Mouse (Mus musculus) liver, postnatal 0 days (tissue): ENCODE measurements around the gene Amph. TPM values are rescaled to one million over a fixed set of nuclear protein-coding genes. Genes with fewer than 3 reads are reported as not detected.
A peak's percentile ranks its signal among the peaks of the same experiment; 100 is the strongest.

ENCODE experiments used
- ATAC-seq: fragments of 200-750 bp; cut with Nextera tagmentation; 2 replicates; pipeline ENCODE4 v1.8.0; 2017; ENCODE audit warnings: mild to moderate bottlenecking, moderate library complexity
- DNase-seq: peaks from one replicate; pipeline ENCODE4 v3.0.0-alpha.2; 2016
- H3K27ac ChIP-seq: fragments of 300-500 bp; sonication (generic); 2 replicates; pipeline ENCODE4 v1.5.1; 2014; ENCODE audit warnings: antibody characterized with exemption, moderate library complexity, mild to moderate bottlenecking, low read depth
- H3K27me3 ChIP-seq: fragments of 300-500 bp; sonication (generic); 2 replicates; pipeline ENCODE4 v1.6.1; 2014; ENCODE audit warnings: low read length, control low read depth, mixed read lengths; ENCODE audit not compliant: insufficient read depth
- H3K36me3 ChIP-seq: fragments of 300-500 bp; sonication (generic); replicated peaks from 2 replicates; pipeline ENCODE4 v1.6.1; 2014; ENCODE audit warnings: mild to moderate bottlenecking, control low read depth, low read length, moderate library complexity, mixed read lengths; ENCODE audit not compliant: insufficient read depth
- H3K4me1 ChIP-seq: fragments of 300-500 bp; sonication (generic); 2 replicates; pipeline ENCODE4 v1.6.1; 2014; ENCODE audit warnings: antibody characterized with exemption, mild to moderate bottlenecking, control low read depth; ENCODE audit not compliant: insufficient read depth
- H3K4me2 ChIP-seq: fragments of 300-500 bp; sonication (generic); 2 replicates; pipeline ENCODE4 v1.6.1; 2014; ENCODE audit warnings: low read depth, mild to moderate bottlenecking, low read length, moderate library complexity, mixed read lengths
- H3K4me3 ChIP-seq: fragments of 300-500 bp; sonication (generic); 2 replicates; pipeline ENCODE4 v1.5.1; 2014; ENCODE audit warnings: low read depth, low read length
- H3K9ac ChIP-seq: fragments of 300-500 bp; sonication (generic); replicated peaks from 2 replicates; pipeline ENCODE4 v1.6.1; 2014; ENCODE audit warnings: mild to moderate bottlenecking, moderate library complexity
- H3K9me3 ChIP-seq: fragments of 300-500 bp; sonication (generic); 2 replicates; pipeline ENCODE4 v1.6.1; 2016; ENCODE audit warnings: mild to moderate bottlenecking, control low read depth, low read length, mixed read lengths
- CTCF ChIP-seq: sonication (generic); IDR thresholded peaks from 2 replicates; pipeline ENCODE4 v1.5.1; 2016; ENCODE audit warnings: antibody characterized with exemption, low read depth
- EP300 ChIP-seq: IDR thresholded peaks from 2 replicates; pipeline ENCODE4 v1.6.1; 2016; ENCODE audit warnings: antibody characterized with exemption, low read depth, mild to moderate bottlenecking
- WGBS: fragments of 180-500 bp; shearing (Covaris S2); extraction: QIAGEN DNeasy Blood & Tissue Kit; methylation state at CpG from one replicate; pipeline ENCODE4 v1.1.7; 2014; ENCODE audit not compliant: insufficient replicate concordance; 5-methylcytosine and 5-hydroxymethylcytosine counted together
- polyA plus RNA-seq: library from polyadenylated mRNA; unstranded; fragments of >200 nt; fragmentation: Nextera tagmentation; extraction: Ambion mirVana; gene quantifications from 2 replicates; pipeline ENCODE4 v1.2.1, GENCODE M21; 2015

Gene Amph
- polyA plus RNA-seq, 1 experiment from 2014 or later = 0.04 TPM

DNA sequence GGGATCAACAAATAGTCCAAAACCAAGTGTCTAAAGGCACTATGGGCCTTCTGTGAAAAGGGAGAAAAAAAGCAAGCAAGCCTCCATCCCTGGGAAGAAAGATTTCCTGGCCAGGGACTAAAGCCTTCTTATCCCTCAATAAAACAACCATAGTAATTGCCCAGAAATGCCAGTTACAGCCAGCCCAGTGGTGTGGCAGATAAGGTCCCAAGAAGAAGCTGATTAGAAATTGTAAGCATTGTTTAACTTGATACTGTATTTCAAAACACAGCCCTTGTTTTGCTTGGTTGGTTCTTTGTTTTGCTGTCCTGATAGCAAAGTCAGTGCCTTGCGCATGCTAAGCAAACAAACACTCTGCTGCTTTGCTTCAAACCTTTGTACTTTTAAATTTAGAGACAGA, 191.8 kb downstream of the Amph start:
- H3K27ac ChIP-seq = no peak overlapping the region
- WGBS = 29% methylated on average over 1 of the region's 1 CpGs
- ATAC-seq = no peak; the same call in 1 of the 2 replicates
- H3K36me3 ChIP-seq = no peaks in the 10 kb centered on the region
- H3K9ac ChIP-seq = no peak overlapping the region
- no peaks in the 10 kb centered on the region for H3K4me1 ChIP-seq
- no peaks in the 10 kb centered on the region for H3K9me3 ChIP-seq
- H3K27me3 ChIP-seq = no peaks in the 10 kb centered on the region
- H3K4me3 ChIP-seq = no peak overlapping the region
- no peak for DNase-seq
- TF ChIP-seq EP300 = peak; percentile 82
- TF ChIP-seq CTCF = no peak
- no peak overlapping the region for H3K4me2 ChIP-seq

DNA sequence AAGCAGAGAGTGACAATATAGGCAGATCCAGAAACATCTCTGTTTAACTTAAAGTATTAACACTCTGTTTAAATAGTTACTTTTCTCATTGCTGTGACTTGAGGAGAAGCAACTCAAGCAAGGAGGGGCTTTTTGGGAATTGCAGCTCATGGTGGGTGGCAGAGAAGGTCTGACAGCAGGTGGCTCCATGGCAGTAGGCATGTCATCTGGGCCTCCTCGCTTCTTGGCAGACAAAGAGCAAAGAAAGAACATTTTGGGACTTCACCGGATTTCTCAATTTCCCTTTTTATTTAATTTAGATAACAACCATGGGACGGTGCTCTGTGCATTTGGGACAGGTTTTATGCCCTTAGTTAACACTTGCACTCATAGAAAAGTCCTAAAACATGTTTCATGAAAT, 195.8 kb downstream of the Amph start:
- Histone ChIP-seq H3K36me3 (no peaks in the 10 kb centered on the region), H3K9ac (no peak overlapping the region), H3K27ac (no peak overlapping the region), H3K4me1 (no peaks in the 10 kb centered on the region), H3K4me3 (no peak overlapping the region), H3K9me3 (no peaks in the 10 kb centered on the region), H3K27me3 (no peaks in the 10 kb centered on the region), H3K4me2 (no peak overlapping the region)
- 61% methylated on average over 3 of the region's 3 CpGs for WGBS
- DNase-seq (no peak), ATAC-seq (no peak)
- TF ChIP-seq EP300 = no peak
- TF ChIP-seq CTCF = no peak

GRCm38 (mm10) chr13:19147468-19147867, 199.5 kb downstream of the Amph start:
- TF ChIP-seq CTCF = no peak
- TF ChIP-seq EP300 = no peak
- H3K4me1 ChIP-seq = no peaks in the 10 kb centered on the region
- H3K9ac ChIP-seq = no peak overlapping the region
- no peaks in the 10 kb centered on the region for H3K9me3 ChIP-seq
- no peak overlapping the region for H3K4me3 ChIP-seq
- no peak overlapping the region for H3K4me2 ChIP-seq
- no peak overlapping the region for H3K27ac ChIP-seq
- H3K36me3 ChIP-seq = no peaks in the 10 kb centered on the region
- 75% methylated on average over 3 of the region's 3 CpGs for WGBS
- H3K27me3 ChIP-seq = no peaks in the 10 kb centered on the region
- DNase-seq (no peak), ATAC-seq (peak; percentile 40)

DNA sequence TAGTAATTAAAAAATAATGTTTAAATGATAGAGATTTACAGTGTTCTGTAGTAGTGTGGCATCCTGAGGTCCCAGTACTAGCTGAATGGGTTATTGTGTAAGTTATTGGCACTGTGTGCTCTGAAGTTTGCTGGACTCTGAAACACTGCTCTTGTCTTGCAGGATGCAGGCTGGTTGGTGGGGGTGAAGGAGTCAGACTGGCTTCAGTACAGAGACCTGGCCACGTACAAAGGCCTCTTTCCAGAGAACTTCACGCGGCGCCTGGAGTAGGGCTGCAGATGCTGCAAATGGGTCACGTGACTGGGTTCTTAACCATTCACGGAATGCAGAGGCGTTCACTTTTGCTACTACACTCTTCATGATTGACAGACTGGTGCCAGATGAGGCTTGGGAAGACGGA, 201.6 kb downstream of the Amph start:
- Histone ChIP-seq H3K36me3 (no peaks in the 10 kb centered on the region), H3K27me3 (no peaks in the 10 kb centered on the region), H3K9me3 (no peaks in the 10 kb centered on the region), H3K27ac (no peak overlapping the region), H3K4me1 (no peaks in the 10 kb centered on the region), H3K4me2 (no peak overlapping the region), H3K4me3 (no peak overlapping the region), H3K9ac (no peak overlapping the region)
- ATAC-seq = no peak
- no peak for TF ChIP-seq EP300
- no peak for TF ChIP-seq CTCF
- DNase-seq = no peak
- 86% methylated on average over 8 of the region's 8 CpGs for WGBS

DNA sequence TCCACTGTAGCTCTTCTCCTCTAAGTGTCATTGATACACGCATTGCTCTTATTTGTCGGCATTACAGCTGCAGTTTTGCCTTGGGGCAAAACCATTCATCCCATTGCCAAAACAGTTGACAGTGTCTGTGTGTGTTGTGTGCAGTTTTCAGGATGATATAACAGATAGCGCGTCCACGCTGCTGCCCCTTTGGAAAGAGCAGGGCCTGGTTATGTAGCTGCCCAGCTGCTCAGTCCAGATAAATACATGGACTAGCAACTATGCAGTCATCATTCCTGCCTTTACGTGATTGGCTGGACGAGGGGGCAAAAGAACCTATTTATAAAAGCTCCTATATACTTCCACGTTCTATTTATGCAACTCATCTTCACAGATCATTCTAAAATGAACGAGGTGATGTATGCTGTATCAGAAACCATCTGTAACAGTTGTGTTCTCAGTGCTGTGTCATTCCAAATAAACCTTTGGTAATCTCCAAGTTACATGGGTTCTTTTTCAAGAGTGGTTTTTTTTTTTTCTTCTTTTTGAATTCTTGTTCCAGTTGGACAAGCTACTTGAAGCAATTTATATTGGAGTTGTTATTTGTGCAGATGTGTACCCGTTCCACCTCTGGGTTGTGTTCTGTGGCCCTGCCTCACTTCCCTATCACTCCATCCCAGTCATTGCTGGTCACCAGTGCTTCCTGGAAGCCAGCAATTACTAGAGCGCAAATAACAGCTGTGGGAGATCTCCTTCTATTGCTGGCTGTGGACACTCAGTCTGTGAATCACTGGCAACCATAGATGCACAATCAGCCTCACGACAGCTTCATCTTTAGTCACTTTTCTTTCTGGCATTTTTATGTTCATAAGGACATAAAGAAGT, 202.7 kb downstream of the Amph start:
- peak; percentile 86 for ATAC-seq
- no peak overlapping the region for H3K4me2 ChIP-seq
- H3K27me3 ChIP-seq = no peaks in the 10 kb centered on the region
- H3K9me3 ChIP-seq = no peaks in the 10 kb centered on the region
- peak overlapping the region; percentile 16; the same call in 1 of the 2 replicates for H3K27ac ChIP-seq
- no peaks in the 10 kb centered on the region for H3K4me1 ChIP-seq
- peak; percentile 48; the same call in 1 of the 2 replicates for TF ChIP-seq EP300
- TF ChIP-seq CTCF = no peak
- H3K36me3 ChIP-seq = no peaks in the 10 kb centered on the region
- H3K9ac ChIP-seq = no peak overlapping the region
- DNase-seq = no peak
- 64% methylated on average over 12 of the region's 12 CpGs for WGBS
- H3K4me3 ChIP-seq = no peak overlapping the region

DNA sequence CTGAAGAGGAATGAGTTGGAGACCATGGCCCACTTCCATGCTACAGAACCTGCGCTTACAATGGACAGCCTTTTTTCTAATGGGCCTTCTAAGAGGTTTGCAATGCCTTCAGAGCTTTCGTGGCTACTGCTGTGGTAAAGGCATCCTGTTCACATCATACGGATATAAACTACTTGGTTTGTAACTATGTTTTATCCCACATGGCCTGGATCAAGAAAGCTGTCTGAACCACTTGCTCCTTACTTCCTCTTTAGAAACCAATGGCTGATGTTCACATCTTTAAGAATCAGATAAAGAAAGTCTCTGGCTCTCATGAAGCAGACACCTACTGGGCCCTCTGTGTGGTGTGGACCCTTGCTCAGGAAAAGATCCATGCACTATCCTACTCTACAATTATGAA, 204.1 kb downstream of the Amph start:
- Histone ChIP-seq H3K27me3 (no peaks in the 10 kb centered on the region), H3K9ac (no peak overlapping the region), H3K4me3 (no peak overlapping the region), H3K4me2 (no peak overlapping the region), H3K4me1 (no peaks in the 10 kb centered on the region), H3K36me3 (no peaks in the 10 kb centered on the region), H3K9me3 (no peaks in the 10 kb centered on the region), H3K27ac (no peak overlapping the region)
- ATAC-seq (no peak), DNase-seq (no peak)
- WGBS = 65% methylated on average over 3 of the region's 3 CpGs
- TF ChIP-seq EP300 (no peak), CTCF (no peak)
